Mouse (Mus musculus) brain, embryonic 14.5 days (tissue): ENCODE measurements at regions not wholly inside any gene's neighbourhood (a gene's known extent, or its start where the extent isn't known, plus 50 kb on each side); places are given as distances from the start of the nearest gene placed in this dataset.

ENCODE experiments used
- CTCF ChIP-seq: fragments of 200-500 bp; IDR thresholded peaks from 2 replicates; pipeline ENCODE4 v1.5.1; 2012; ENCODE audit warnings: inconsistent platforms, mild to moderate bottlenecking, moderate library complexity, borderline replicate concordance; ENCODE audit not compliant: insufficient read depth, insufficient read length; ENCODE audit errors: extremely low read depth
- POLR2A ChIP-seq: fragments of 200-500 bp; IDR thresholded peaks from 2 replicates; pipeline ENCODE4 v1.6.1; 2012; ENCODE audit warnings: mild to moderate bottlenecking, inconsistent platforms, borderline replicate concordance; ENCODE audit not compliant: poor library complexity, insufficient read depth, insufficient read length, severe bottlenecking; ENCODE audit errors: extremely low read depth

GRCm38 (mm10) chr3:78978781-78979180 lies 307.5 kb downstream of the Rapgef2 start:
- TF ChIP-seq POLR2A (no peak), CTCF (no peak)
